Mouse (Mus musculus) kidney, adult 2 months (tissue): Measurements from ENCODE around the gene Tanc1.

Source experiments
- CTCF ChIP-seq: fragments of 200-500 bp; conservative IDR thresholded peaks from 2 replicates; pipeline ENCODE4 v1.5.1; 2011; ENCODE audit warnings: low read depth, mild to moderate bottlenecking, control low read depth, low read length, moderate library complexity, mixed read lengths; ENCODE audit not compliant: insufficient read depth, insufficient read length
- POLR2A ChIP-seq: fragments of 200-500 bp; IDR thresholded peaks from one replicate; pipeline ENCODE4 v1.6.1; 2011; ENCODE audit warnings: low read depth, low read length, control low read depth

DNA sequence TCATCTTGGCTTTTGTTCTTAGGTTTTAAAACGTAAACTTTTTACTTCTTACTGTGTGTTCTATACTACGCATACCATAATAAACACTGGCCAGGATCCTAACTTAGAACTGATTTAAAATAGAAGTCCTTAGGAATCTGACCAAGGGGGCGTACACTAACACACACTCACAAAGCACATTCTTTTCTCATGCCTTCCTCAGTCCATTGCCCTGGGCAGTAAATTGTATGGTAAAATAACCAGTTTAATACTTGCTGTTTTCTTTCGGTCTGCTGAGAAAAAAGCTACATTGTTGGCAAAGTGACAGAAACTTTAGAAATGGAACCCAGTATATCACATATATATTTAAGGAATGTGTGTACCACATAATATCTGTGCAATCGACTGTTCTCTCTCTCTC lies 2.9 kb upstream of the Tanc1 start:
- no peak for TF ChIP-seq CTCF
- no peak for TF ChIP-seq POLR2A
